Mouse (Mus musculus) midbrain, embryonic 14.5 days (tissue): Measurements from ENCODE around the gene Jagn1. TPM values are rescaled to one million over a fixed set of nuclear protein-coding genes. Genes with fewer than 3 reads are reported as not detected.

ENCODE experiments used
- ATAC-seq: fragments of 200-750 bp; cut with Nextera tagmentation; 2 replicates; pipeline ENCODE4 v1.8.0; 2017; ENCODE audit warnings: moderate number of reproducible peaks, moderate library complexity; ENCODE audit not compliant: low FRiP score, low TSS enrichment
- DNase-seq: peaks from one replicate; pipeline ENCODE4 v3.0.0-alpha.2; 2015
- H3K27ac ChIP-seq: fragments of 300-500 bp; sonication (generic); replicated peaks from 2 replicates; pipeline ENCODE4 v1.5.1; 2014; ENCODE audit warnings: mild to moderate bottlenecking, low read depth, low read length, moderate library complexity
- H3K27me3 ChIP-seq: fragments of 300-500 bp; sonication (generic); 2 replicates; pipeline ENCODE4 v1.6.1; 2014; ENCODE audit warnings: low read length, control low read depth, mixed read lengths; ENCODE audit not compliant: control insufficient read depth, insufficient read depth
- H3K36me3 ChIP-seq: fragments of 300-500 bp; sonication (generic); 2 replicates; pipeline ENCODE4 v1.6.1; 2014; ENCODE audit warnings: low read length, control low read depth; ENCODE audit not compliant: control insufficient read depth, insufficient read depth
- H3K4me1 ChIP-seq: fragments of 300-500 bp; sonication (generic); 2 replicates; pipeline ENCODE4 v1.6.1; 2014; ENCODE audit warnings: mild to moderate bottlenecking, antibody characterized with exemption, low read length, control low read depth; ENCODE audit not compliant: control insufficient read depth, insufficient read depth
- H3K4me2 ChIP-seq: fragments of 300-500 bp; sonication (generic); 2 replicates; pipeline ENCODE4 v1.6.1; 2014; ENCODE audit warnings: mild to moderate bottlenecking, low read length, moderate library complexity
- H3K4me3 ChIP-seq: fragments of 300-500 bp; sonication (generic); replicated peaks from 2 replicates; pipeline ENCODE4 v1.5.1; 2014; ENCODE audit warnings: low read depth, low read length
- H3K9ac ChIP-seq: fragments of 300-500 bp; sonication (generic); replicated peaks from 2 replicates; pipeline ENCODE4 v1.6.1; 2014; ENCODE audit warnings: mild to moderate bottlenecking, low read length, moderate library complexity
- H3K9me3 ChIP-seq: fragments of 300-500 bp; sonication (generic); 2 replicates; pipeline ENCODE4 v1.6.1; 2016; ENCODE audit warnings: low read length, control low read depth, mixed read lengths; ENCODE audit not compliant: control insufficient read depth
- WGBS: fragments of 180-500 bp; shearing (Covaris S2); extraction: QIAGEN DNeasy Blood & Tissue Kit; methylation state at CpG from one replicate; pipeline ENCODE4 v1.1.7; 2014; 5-methylcytosine and 5-hydroxymethylcytosine counted together
- polyA plus RNA-seq: library from polyadenylated mRNA; unstranded; fragments of >200 nt; fragmentation: Nextera tagmentation; extraction: Ambion mirVana; gene quantifications from 2 replicates; pipeline ENCODE4 v1.2.1, GENCODE M21; 2014

Jagn1 gene
- polyA plus RNA-seq, 1 experiment from 2014 or later, result 86.1 TPM

- H3K9ac ChIP-seq, result no peak overlapping the region
- H3K27ac ChIP-seq, result no peak overlapping the region
- H3K4me2 ChIP-seq, result no peak overlapping the region
- WGBS, result 77% methylated on average over 9 of the region's 9 CpGs
- no peaks in the 10 kb centered on the region for H3K9me3 ChIP-seq
- ATAC-seq, result no peak
- H3K4me1 ChIP-seq, result no peaks in the 10 kb centered on the region
- H3K27me3 ChIP-seq, result no peaks in the 10 kb centered on the region
- H3K4me3 ChIP-seq, result no peak overlapping the region
- DNase-seq, result no peak
- peaks cover 16% of the 10 kb centered on the region for H3K36me3 ChIP-seq
Measured at GRCm38 (mm10) chr6:113406683-113407082, 35.7 kb upstream of the Jagn1 start.

- no peaks in the 10 kb centered on the region for H3K9me3 ChIP-seq
- DNase-seq (no peak), ATAC-seq (no peak)
- WGBS, result 65% methylated on average over 1 of the region's 1 CpGs
- H3K9ac ChIP-seq, result no peak overlapping the region
- no peak overlapping the region for H3K27ac ChIP-seq
- no peak overlapping the region for H3K4me3 ChIP-seq
- no peak overlapping the region for H3K4me2 ChIP-seq
- H3K4me1 ChIP-seq, result no peaks in the 10 kb centered on the region
- peaks cover 24% of the 10 kb centered on the region for H3K36me3 ChIP-seq
- H3K27me3 ChIP-seq, result no peaks in the 10 kb centered on the region
Measured at GRCm38 (mm10) chr6:113410001-113410400, 32.4 kb upstream of the Jagn1 start.

- peaks cover 14% of the 10 kb centered on the region; the same call in 1 of the 2 replicates for H3K4me1 ChIP-seq
- 86% methylated on average over 5 of the region's 5 CpGs for WGBS
- no peak overlapping the region for H3K27ac ChIP-seq
- no peak overlapping the region for H3K4me2 ChIP-seq
- no peaks in the 10 kb centered on the region for H3K27me3 ChIP-seq
- no peaks in the 10 kb centered on the region for H3K9me3 ChIP-seq
- H3K9ac ChIP-seq, result no peak overlapping the region
- H3K36me3 ChIP-seq, result peaks cover 23% of the 10 kb centered on the region
- DNase-seq (no peak), ATAC-seq (no peak)
- H3K4me3 ChIP-seq, result no peak overlapping the region
Measured at GRCm38 (mm10) chr6:113416416-113416815, 26.0 kb upstream of the Jagn1 start.

- Histone ChIP-seq H3K9me3 (no peaks in the 10 kb centered on the region), H3K27ac (0 out of 2 replicates have a peak overlapping the region, but pooled peaks have one; percentile 45)
- ATAC-seq, result peak; percentile 57
Measured at GRCm38 (mm10) chr6:113418441-113419198, 23.7 kb upstream of the Jagn1 start.

GRCm38 (mm10) chr6:113419199-113419587, 23.2 kb upstream of the Jagn1 start, which contains the start of gene Rpusd3:
TSS of gene Rpusd3 (minus strand) at chr6:113419340.
- H3K36me3 ChIP-seq, result peaks cover 22% of the 10 kb centered on the region
- no peaks in the 10 kb centered on the region for H3K9me3 ChIP-seq
- WGBS, result under 1% methylated on average over 25 of the region's 25 CpGs
- H3K4me3 ChIP-seq, result peak within 1 kb of the TSS; percentile 62
- DNase-seq (peak; percentile 99), ATAC-seq (peak; percentile 98)
- H3K4me1 ChIP-seq, result peaks cover 14% of the 10 kb centered on the region; the same call in 1 of the 2 replicates
- H3K27ac ChIP-seq, result 0 out of 2 replicates have a peak within 1 kb of the TSS, but pooled peaks have one; percentile 45
- peak within 1 kb of the TSS; percentile 67 for H3K4me2 ChIP-seq
- H3K27me3 ChIP-seq, result no peaks in the 10 kb centered on the region
- peak within 1 kb of the TSS; percentile 77 for H3K9ac ChIP-seq

More at GRCm38 (mm10) chr6:113418441-113419198, 23.7 kb upstream of the Jagn1 start:
- Histone ChIP-seq H3K4me1 (peaks cover 14% of the 10 kb centered on the region; the same call in 1 of the 2 replicates), H3K27me3 (no peaks in the 10 kb centered on the region), H3K9ac (peak overlapping the region; percentile 77), H3K36me3 (peaks cover 23% of the 10 kb centered on the region), H3K4me2 (peak overlapping the region; percentile 67), H3K4me3 (peak overlapping the region; percentile 62)
- DNase-seq, result peak; percentile 50
- WGBS, result 16% methylated on average over 16 of the region's 16 CpGs

GRCm38 (mm10) chr6:113423000-113423399, 19.4 kb upstream of the Jagn1 start:
- WGBS, result 89% methylated on average over 4 of the region's 4 CpGs
- no peaks in the 10 kb centered on the region for H3K9me3 ChIP-seq
- ATAC-seq (no peak), DNase-seq (no peak)
- peaks cover 10% of the 10 kb centered on the region; the same call in 1 of the 2 replicates for H3K4me1 ChIP-seq
- H3K4me3 ChIP-seq, result no peak overlapping the region
- no peak overlapping the region for H3K9ac ChIP-seq
- H3K27me3 ChIP-seq, result no peaks in the 10 kb centered on the region
- no peak overlapping the region for H3K27ac ChIP-seq
- H3K4me2 ChIP-seq, result no peak overlapping the region
- no peaks in the 10 kb centered on the region for H3K36me3 ChIP-seq

- Histone ChIP-seq H3K4me3 (no peak overlapping the region), H3K27ac (no peak overlapping the region), H3K9ac (no peak overlapping the region), H3K27me3 (no peaks in the 10 kb centered on the region), H3K4me2 (no peak overlapping the region), H3K36me3 (no peaks in the 10 kb centered on the region), H3K4me1 (peaks cover 3% of the 10 kb centered on the region; the same call in 1 of the 2 replicates), H3K9me3 (no peaks in the 10 kb centered on the region)
- WGBS, result 84% methylated on average over 7 of the region's 7 CpGs
- ATAC-seq (no peak), DNase-seq (no peak)
Measured at GRCm38 (mm10) chr6:113424187-113424586, 18.2 kb upstream of the Jagn1 start.

- WGBS, result 91% methylated on average over 4 of the region's 4 CpGs
- Histone ChIP-seq H3K4me1 (no peaks in the 10 kb centered on the region), H3K27me3 (no peaks in the 10 kb centered on the region), H3K4me2 (no peak overlapping the region), H3K9me3 (no peaks in the 10 kb centered on the region), H3K9ac (no peak overlapping the region), H3K27ac (no peak overlapping the region), H3K4me3 (no peak overlapping the region), H3K36me3 (no peaks in the 10 kb centered on the region)
- DNase-seq (no peak), ATAC-seq (no peak)
Measured at GRCm38 (mm10) chr6:113426696-113427095, 15.7 kb upstream of the Jagn1 start.

- DNase-seq (peak; percentile 23), ATAC-seq (no peak)
- H3K9me3 ChIP-seq, result no peaks in the 10 kb centered on the region
- no peak overlapping the region for H3K4me3 ChIP-seq
- 65% methylated on average over 3 of the region's 3 CpGs for WGBS
- H3K36me3 ChIP-seq, result no peaks in the 10 kb centered on the region
- no peak overlapping the region for H3K9ac ChIP-seq
- no peak overlapping the region for H3K4me2 ChIP-seq
- H3K4me1 ChIP-seq, result no peaks in the 10 kb centered on the region
- H3K27me3 ChIP-seq, result no peaks in the 10 kb centered on the region
- H3K27ac ChIP-seq, result no peak overlapping the region
Measured at GRCm38 (mm10) chr6:113427397-113427796, 15.0 kb upstream of the Jagn1 start.
